Mouse (Mus musculus): ENCODE data around the gene Gdpd1. TPM values are rescaled to one million over a fixed set of nuclear protein-coding genes. Genes with fewer than 3 reads are reported as not detected.

Gdpd1 gene
- polyA plus RNA-seq, 1 experiment from 2014 or later, result 34.8 TPM

MicroRNA genes within 50 kb of the gene (microRNA counts, 519-probe panel; counts per million panel counts)
- 6,871 counts per million, percentile 97 among the panel's probes with 10 or more counts for microRNA mmu-miR-301a

Small RNA genes within 50 kb of the gene (microRNA-seq; reads per million reads assigned to microRNA genes)
- 2,346 reads per million, percentile 84 among the genes with 10 or more reads in this experiment for gene Mir301

Other genes with a start within 250 kb of the Gdpd1 start
- gene Ypel2, start 80.4 kb downstream of the Gdpd1 start, polyA plus RNA-seq (2016; fragmentation: Nextera tagmentation; extraction: Ambion mirVana), result 10.7 and 11.6 TPM in 2 replicates
- 25.7 and 26.1 TPM in 2 replicates for gene Smg8, start 12.7 kb upstream of the Gdpd1 start, polyA plus RNA-seq (2016; fragmentation: Nextera tagmentation; extraction: Ambion mirVana)
- 7.8 and 8.9 TPM in 2 replicates for gene Prr11, start 34.6 kb upstream of the Gdpd1 start, polyA plus RNA-seq (2016; fragmentation: Nextera tagmentation; extraction: Ambion mirVana)
- gene Ska2, start 35.2 kb upstream of the Gdpd1 start, polyA plus RNA-seq (2016; fragmentation: Nextera tagmentation; extraction: Ambion mirVana), result 97.0 and 105 TPM in 2 replicates
- 37.0 and 41.2 TPM in 2 replicates for gene Trim37, start 53.0 kb upstream of the Gdpd1 start, polyA plus RNA-seq (2016; fragmentation: Nextera tagmentation; extraction: Ambion mirVana)